Mouse (Mus musculus) brain, embryonic 18.5 days (tissue): ENCODE measurements at regions not wholly inside any gene's neighbourhood (a gene's known extent, or its start where the extent isn't known, plus 50 kb on each side); places are given as distances from the start of the nearest gene placed in this dataset.

Source experiments
- DNase-seq: peaks from one replicate; pipeline ENCODE4 v3.0.0-alpha.2; 2012; ENCODE audit warnings: low read depth, low spot score

DNA sequence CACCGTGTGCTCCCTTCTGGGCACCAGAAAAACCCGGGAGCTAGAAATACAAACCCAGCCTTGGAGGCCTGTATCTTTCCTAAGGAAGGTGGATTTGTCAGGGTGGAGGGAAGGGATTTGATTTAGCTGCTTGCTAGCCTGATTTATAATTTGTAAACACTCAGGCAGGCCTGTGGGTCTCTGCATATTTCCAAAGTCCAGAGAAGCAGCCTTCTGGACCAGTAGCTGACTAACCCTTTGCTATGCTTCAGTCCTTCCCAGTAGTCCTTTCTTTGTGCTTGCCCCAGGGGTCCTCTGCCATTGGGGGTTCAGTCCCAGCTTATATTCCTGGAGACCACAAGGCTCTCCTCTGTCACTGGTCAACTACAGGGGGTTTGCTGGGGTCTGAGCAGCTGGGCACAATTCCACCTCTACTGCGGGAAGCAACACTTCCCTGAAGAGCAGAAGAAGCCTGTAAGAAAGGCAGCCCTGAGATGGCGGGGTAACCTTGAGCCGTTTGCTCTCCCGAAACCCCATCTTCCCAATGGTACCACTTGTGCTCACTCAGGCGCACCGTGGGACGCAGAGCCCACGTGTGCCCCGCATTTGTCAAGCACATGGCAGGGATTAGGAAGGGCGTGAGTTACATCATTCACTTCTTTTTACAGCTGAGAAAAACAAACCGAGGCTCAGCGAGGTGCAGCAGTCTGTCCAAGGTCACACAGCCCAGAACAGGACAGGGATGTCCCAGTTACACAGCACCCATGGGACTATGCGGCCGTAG lies 85.7 kb downstream of the 1700001O22Rik start:
- no peak for DNase-seq

GRCm38 (mm10) chr2:30716580-30717565 lies 86.6 kb downstream of the 1700001O22Rik start:
- no peak for DNase-seq

GRCm38 (mm10) chr2:30715720-30716310 lies 87.6 kb downstream of the 1700001O22Rik start:
- DNase-seq, result no peak

GRCm38 (mm10) chr2:30713535-30713934 lies 89.9 kb downstream of the 1700001O22Rik start:
- no peak for DNase-seq

DNA sequence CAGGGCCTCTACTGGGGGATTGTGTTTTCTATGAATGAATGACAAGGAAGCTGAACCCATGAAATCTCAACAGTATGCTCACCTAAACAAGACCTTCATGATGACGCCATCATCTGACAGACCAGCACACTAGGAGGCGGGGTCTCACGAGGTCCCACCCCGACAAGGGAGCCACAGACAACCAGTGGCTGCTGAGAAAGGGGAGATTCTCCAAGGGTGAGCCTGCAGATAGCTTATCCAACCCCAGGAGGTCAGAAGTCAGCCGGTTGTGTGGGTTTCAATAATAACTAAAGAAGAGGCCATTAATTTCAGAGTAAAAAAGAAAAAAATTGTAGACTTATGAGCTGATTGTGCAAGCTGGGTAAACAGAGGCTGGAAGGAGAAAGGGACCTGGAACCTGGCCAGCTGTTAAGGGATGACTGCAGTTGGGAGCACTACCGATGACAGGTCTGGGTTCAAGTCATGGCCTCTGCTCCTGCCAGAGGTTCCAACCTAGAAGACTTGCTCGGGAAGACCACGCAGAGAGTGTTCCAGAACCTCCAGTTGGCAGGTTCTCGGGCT lies 90.5 kb downstream of the 1700001O22Rik start:
- DNase-seq, result no peak

GRCm38 (mm10) chr2:30711853-30712498 lies 91.5 kb downstream of the 1700001O22Rik start:
- DNase-seq, result no peak

GRCm38 (mm10) chr2:30711476-30711852 lies 92.0 kb downstream of the 1700001O22Rik start:
- DNase-seq, result no peak

GRCm38 (mm10) chr2:30710895-30711294 lies 92.6 kb downstream of the 1700001O22Rik start:
- no peak for DNase-seq

DNA sequence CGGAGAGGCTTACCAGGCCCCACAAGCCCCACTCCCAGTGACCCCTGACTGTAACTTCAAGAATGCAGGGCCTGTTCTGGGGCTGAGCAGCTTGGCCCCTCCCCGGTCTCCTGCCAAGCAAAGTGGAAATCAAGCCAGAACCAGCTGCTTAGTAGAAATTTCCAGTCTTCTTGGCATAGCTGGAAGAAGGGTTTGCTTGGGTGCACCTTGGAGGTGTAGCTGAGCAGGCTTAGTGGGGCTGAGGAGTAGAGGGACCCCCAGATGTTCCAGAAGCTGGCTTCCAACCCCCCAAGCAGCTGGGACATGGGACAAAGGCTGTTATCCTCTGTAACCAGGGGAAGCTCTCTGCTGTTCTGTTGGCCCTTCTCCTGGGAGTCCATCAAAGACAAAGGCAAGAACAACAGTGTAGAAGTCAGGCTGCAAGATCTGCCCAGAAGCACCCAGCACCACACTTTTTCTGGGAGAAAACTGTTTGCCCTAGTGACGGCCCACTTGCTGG lies 94.0 kb downstream of the 1700001O22Rik start:
- no peak for DNase-seq

GRCm38 (mm10) chr2:30708762-30709385 lies 94.6 kb downstream of the 1700001O22Rik start:
- no peak for DNase-seq

- DNase-seq, result no peak
Measured at GRCm38 (mm10) chr2:30708001-30708683, 95.3 kb downstream of the 1700001O22Rik start.

GRCm38 (mm10) chr2:30707099-30708000 lies 96.1 kb downstream of the 1700001O22Rik start:
- no peak for DNase-seq

DNA sequence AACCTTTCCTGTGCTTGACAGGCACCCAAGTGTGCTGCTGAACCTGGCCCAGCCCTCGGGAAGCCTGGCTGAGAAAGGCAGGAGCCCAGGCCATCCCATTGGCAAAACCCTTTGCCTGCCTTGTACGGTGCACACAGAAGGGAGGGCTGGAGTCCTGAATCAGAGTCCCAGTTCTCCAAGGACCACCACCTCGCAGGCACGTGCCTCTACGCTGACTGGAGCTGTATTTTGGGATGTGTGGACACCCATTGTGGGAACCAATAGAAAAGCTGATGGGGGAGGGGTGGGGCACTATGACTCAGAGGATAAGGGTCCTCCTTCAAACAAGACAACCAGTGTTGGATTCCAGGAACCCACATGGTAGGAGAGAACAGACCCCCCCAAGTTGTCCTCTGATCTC lies 97.4 kb downstream of the 1700001O22Rik start:
- no peak for DNase-seq

DNA sequence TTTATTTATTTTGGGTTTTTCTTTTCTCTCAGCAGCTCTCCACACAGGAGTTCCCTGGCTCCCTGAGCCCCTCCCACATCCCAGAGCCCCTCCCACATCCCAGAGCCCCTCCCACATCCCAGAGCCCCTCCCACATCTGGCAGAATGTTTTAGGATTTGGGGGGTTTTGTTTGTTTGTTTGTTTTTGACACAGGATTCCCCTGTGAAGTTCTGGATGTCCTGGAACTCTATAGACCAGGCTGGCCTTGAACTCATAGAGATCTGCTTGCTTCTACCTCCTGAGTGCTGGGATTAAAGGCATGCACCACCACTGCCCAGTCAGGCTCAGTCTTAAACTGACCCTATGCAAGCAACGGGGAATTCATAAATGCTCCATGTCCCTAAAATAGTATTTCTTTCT lies 100.2 kb downstream of the 1700001O22Rik start:
- DNase-seq, result no peak

- no peak for DNase-seq
Measured at GRCm38 (mm10) chr2:30702711-30703110, 100.8 kb downstream of the 1700001O22Rik start.

- DNase-seq, result no peak
Measured at GRCm38 (mm10) chr2:30700890-30701289, 102.6 kb downstream of the 1700001O22Rik start.

GRCm38 (mm10) chr2:30700471-30700870 lies 103.0 kb downstream of the 1700001O22Rik start:
- DNase-seq, result no peak

GRCm38 (mm10) chr2:30699797-30700454 lies 103.5 kb downstream of the 1700001O22Rik start:
- no peak for DNase-seq
